Mouse (Mus musculus) hindbrain, embryonic 12.5 days (tissue): Measurements from ENCODE around the gene Katnb1. TPM values are rescaled to one million over a fixed set of nuclear protein-coding genes. Genes with fewer than 3 reads are reported as not detected.

ENCODE experiments used
- ATAC-seq: fragments of 200-750 bp; cut with Nextera tagmentation; 2 replicates; pipeline ENCODE4 v1.8.0; 2017; ENCODE audit warnings: moderate TSS enrichment; ENCODE audit not compliant: low FRiP score
- H3K27ac ChIP-seq: fragments of 300-500 bp; sonication (generic); 2 replicates; pipeline ENCODE4 v1.5.1; 2016; ENCODE audit warnings: mild to moderate bottlenecking
- H3K27me3 ChIP-seq: fragments of 300-500 bp; sonication (generic); 2 replicates; pipeline ENCODE4 v1.6.1; 2016; ENCODE audit warnings: mild to moderate bottlenecking
- H3K36me3 ChIP-seq: fragments of 300-500 bp; sonication (generic); 2 replicates; pipeline ENCODE4 v1.6.1; 2016; ENCODE audit warnings: mild to moderate bottlenecking
- H3K4me1 ChIP-seq: fragments of 300-500 bp; sonication (generic); 2 replicates; pipeline ENCODE4 v1.6.1; 2016
- H3K4me2 ChIP-seq: fragments of 300-500 bp; sonication (generic); replicated peaks from 2 replicates; pipeline ENCODE4 v1.6.1; 2016; ENCODE audit warnings: mild to moderate bottlenecking
- H3K4me3 ChIP-seq: fragments of 300-500 bp; sonication (generic); 2 replicates; pipeline ENCODE4 v1.5.1; 2016; ENCODE audit warnings: mild to moderate bottlenecking
- H3K9ac ChIP-seq: fragments of 300-500 bp; sonication (generic); 2 replicates; pipeline ENCODE4 v1.6.1; 2016; ENCODE audit warnings: mild to moderate bottlenecking, moderate library complexity
- H3K9me3 ChIP-seq: fragments of 300-500 bp; sonication (generic); replicated peaks from 2 replicates; pipeline ENCODE4 v1.6.1; 2016; ENCODE audit warnings: mild to moderate bottlenecking
- WGBS: fragments of 180-500 bp; shearing (Covaris S2); methylation state at CpG from one replicate; pipeline ENCODE4 v1.1.7; 2016; 5-methylcytosine and 5-hydroxymethylcytosine counted together
- polyA plus RNA-seq: library from polyadenylated mRNA; unstranded; fragments of >200 nt; fragmentation: Nextera tagmentation; extraction: Ambion mirVana; gene quantifications from 2 replicates; pipeline ENCODE4 v1.2.1, GENCODE M21; 2016

Katnb1 gene
- polyA plus RNA-seq, 1 experiment from 2014 or later = 36.2 TPM

GRCm38 (mm10) chr8:95142985-95143804 lies 62.2 kb downstream of the Katnb1 start:
- Histone ChIP-seq H3K4me3 (peak overlapping the region; percentile 59), H3K4me1 (peaks cover 30% of the 10 kb centered on the region), H3K9ac (peak overlapping the region; percentile 84; the same call in 1 of the 2 replicates), H3K4me2 (peak overlapping the region; percentile 97), H3K27ac (peak overlapping the region; percentile 72), H3K9me3 (no peaks in the 10 kb centered on the region), H3K27me3 (peaks cover 20% of the 10 kb centered on the region), H3K36me3 (no peaks in the 10 kb centered on the region)
- peak; percentile 33; the same call in 1 of the 2 replicates for ATAC-seq
- WGBS = 10% methylated on average over 17 of the region's 17 CpGs

- Histone ChIP-seq H3K9ac (no peak overlapping the region), H3K4me3 (no peak overlapping the region), H3K27ac (no peak overlapping the region), H3K4me1 (peaks cover 27% of the 10 kb centered on the region), H3K36me3 (no peaks in the 10 kb centered on the region), H3K27me3 (peaks cover 20% of the 10 kb centered on the region), H3K9me3 (no peaks in the 10 kb centered on the region), H3K4me2 (no peak overlapping the region)
- ATAC-seq = no peak
- 72% methylated on average over 6 of the region's 6 CpGs for WGBS
These were observed 63.0 kb downstream of the Katnb1 start for GRCm38 (mm10) chr8:95143805-95144630.

DNA sequence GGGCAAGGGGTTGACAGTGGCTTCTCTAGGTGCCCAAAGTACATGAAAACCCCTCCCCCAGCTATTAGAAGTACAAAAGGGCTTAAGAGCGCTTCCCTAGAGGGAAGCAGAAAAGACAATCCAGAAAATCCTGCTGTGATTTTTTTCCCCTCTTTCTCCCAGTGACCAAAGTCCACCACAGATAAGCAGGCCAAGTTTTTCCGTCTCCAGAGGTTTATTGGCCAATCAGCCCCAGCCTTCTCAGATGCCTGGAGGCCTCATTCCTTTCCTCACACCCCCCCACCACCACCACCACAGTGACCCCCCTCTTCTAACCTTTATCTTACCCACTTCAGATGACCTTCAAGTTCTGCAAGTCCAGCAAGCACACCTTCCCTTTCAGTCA lies 63.6 kb downstream of the Katnb1 start:
- no peak overlapping the region for H3K27ac ChIP-seq
- no peak overlapping the region for H3K4me2 ChIP-seq
- H3K9ac ChIP-seq = no peak overlapping the region
- H3K36me3 ChIP-seq = no peaks in the 10 kb centered on the region
- H3K27me3 ChIP-seq = peaks cover 16% of the 10 kb centered on the region
- H3K4me1 ChIP-seq = peaks cover 27% of the 10 kb centered on the region
- WGBS = 67% methylated on average over 2 of the region's 2 CpGs
- no peaks in the 10 kb centered on the region for H3K9me3 ChIP-seq
- ATAC-seq = no peak
- H3K4me3 ChIP-seq = no peak overlapping the region

- H3K27ac ChIP-seq = no peak overlapping the region
- H3K9me3 ChIP-seq = no peaks in the 10 kb centered on the region
- no peak overlapping the region for H3K4me2 ChIP-seq
- H3K4me3 ChIP-seq = no peak overlapping the region
- 88% methylated on average over 2 of the region's 2 CpGs for WGBS
- no peaks in the 10 kb centered on the region for H3K36me3 ChIP-seq
- peaks cover 19% of the 10 kb centered on the region for H3K4me1 ChIP-seq
- no peak for ATAC-seq
- H3K9ac ChIP-seq = no peak overlapping the region
- H3K27me3 ChIP-seq = 0 out of 2 replicates have a peak, but pooled peaks cover 2% of the 10 kb centered on the region
These were observed 65.2 kb downstream of the Katnb1 start for GRCm38 (mm10) chr8:95146044-95146745.

GRCm38 (mm10) chr8:95146846-95147245 lies 65.9 kb downstream of the Katnb1 start:
- Histone ChIP-seq H3K4me1 (peaks cover 13% of the 10 kb centered on the region), H3K27me3 (0 out of 2 replicates have a peak, but pooled peaks cover 2% of the 10 kb centered on the region), H3K9ac (no peak overlapping the region), H3K4me3 (no peak overlapping the region), H3K4me2 (no peak overlapping the region), H3K27ac (no peak overlapping the region), H3K9me3 (no peaks in the 10 kb centered on the region), H3K36me3 (no peaks in the 10 kb centered on the region)
- ATAC-seq = no peak
- WGBS = 87% methylated on average over 5 of the region's 5 CpGs

DNA sequence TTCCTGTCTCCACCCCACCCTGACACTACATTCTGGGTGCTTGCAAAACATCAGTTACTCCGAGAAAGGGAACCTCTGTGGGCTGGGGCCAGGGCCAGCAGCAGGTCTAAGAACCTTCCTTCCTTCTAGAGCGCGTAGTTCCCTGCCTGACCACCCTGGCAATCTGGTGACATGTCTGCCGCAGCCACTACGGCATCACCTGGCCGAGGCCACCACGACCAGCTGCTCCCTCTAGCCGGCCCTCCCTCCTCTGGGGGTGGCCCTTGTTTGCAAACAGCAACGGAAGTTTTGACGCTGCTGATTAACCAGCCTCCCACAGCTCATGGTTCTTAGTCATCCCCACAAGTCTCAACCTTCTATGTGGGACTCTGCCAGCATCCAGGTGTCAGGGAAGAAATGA lies 68.4 kb downstream of the Katnb1 start:
- no peak overlapping the region for H3K27ac ChIP-seq
- H3K27me3 ChIP-seq = 0 out of 2 replicates have a peak, but pooled peaks cover 2% of the 10 kb centered on the region
- H3K36me3 ChIP-seq = no peaks in the 10 kb centered on the region
- WGBS = 53% methylated on average over 10 of the region's 10 CpGs
- no peak for ATAC-seq
- no peaks in the 10 kb centered on the region for H3K9me3 ChIP-seq
- H3K4me2 ChIP-seq = no peak overlapping the region
- H3K4me1 ChIP-seq = no peaks in the 10 kb centered on the region; the same call in 1 of the 2 replicates
- H3K4me3 ChIP-seq = no peak overlapping the region
- H3K9ac ChIP-seq = no peak overlapping the region

DNA sequence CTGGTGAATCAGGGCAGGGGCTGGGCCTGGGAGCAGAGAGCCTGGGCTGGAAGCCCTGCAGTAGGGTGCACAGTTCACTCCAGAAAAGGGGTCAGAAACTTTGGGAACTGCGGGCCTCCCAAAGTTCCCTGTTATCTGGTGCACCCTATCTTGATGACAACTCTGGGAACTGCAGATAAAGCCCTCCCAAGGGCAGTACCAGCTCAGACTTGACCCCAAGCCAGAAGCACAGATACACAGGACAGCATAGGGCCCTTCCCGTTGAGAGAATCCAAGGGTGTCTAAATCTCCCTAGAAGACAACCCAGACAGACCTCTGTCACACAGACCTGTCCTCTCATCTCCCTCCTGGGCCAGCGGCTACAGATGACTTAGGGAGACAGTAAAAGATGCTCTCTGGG lies 69.6 kb downstream of the Katnb1 start:
- Histone ChIP-seq H3K4me3 (no peak overlapping the region), H3K9me3 (no peaks in the 10 kb centered on the region), H3K9ac (no peak overlapping the region), H3K4me2 (no peak overlapping the region), H3K4me1 (peaks cover 4% of the 10 kb centered on the region; the same call in 1 of the 2 replicates), H3K27ac (no peak overlapping the region), H3K36me3 (no peaks in the 10 kb centered on the region), H3K27me3 (0 out of 2 replicates have a peak, but pooled peaks cover 2% of the 10 kb centered on the region)
- no peak for ATAC-seq
- WGBS = 89% methylated on average over 3 of the region's 3 CpGs

Other genes starting within 250 kb of the Katnb1 start
- 52.6 and 55.3 TPM in 2 replicates for gene Coq9, start 242.9 kb upstream of the Katnb1 start, polyA plus RNA-seq
- gene Ciapin1, start 242.8 kb upstream of the Katnb1 start, polyA plus RNA-seq = 169 and 178 TPM in 2 replicates
- gene Polr2c, start 223.7 kb upstream of the Katnb1 start, polyA plus RNA-seq = 120 and 129 TPM in 2 replicates
- 28.4 and 29.9 TPM in 2 replicates for gene Dok4, start 204.9 kb upstream of the Katnb1 start, polyA plus RNA-seq
- 30.8 and 30.9 TPM in 2 replicates for gene Ccdc102a, start 163.1 kb upstream of the Katnb1 start, polyA plus RNA-seq
- gene Adgrg5, start 157.5 kb upstream of the Katnb1 start, polyA plus RNA-seq = 0.12 TPM in 1 of 2 replicates, not detected in the other
- 187 and 194 TPM in 2 replicates for gene Adgrg1, start 106.4 kb upstream of the Katnb1 start, polyA plus RNA-seq
- 1.9 TPM in 2 replicates for gene Adgrg3, start 63.5 kb upstream of the Katnb1 start, polyA plus RNA-seq
- gene Drc7, start 26.1 kb upstream of the Katnb1 start, polyA plus RNA-seq = 1.3 and 2.3 TPM in 2 replicates
- 17.4 and 21.2 TPM in 2 replicates for gene Kifc3, start 121.6 kb downstream of the Katnb1 start, polyA plus RNA-seq
- 0.56 and 1.1 TPM in 2 replicates for gene Cngb1, start 225.4 kb downstream of the Katnb1 start, polyA plus RNA-seq
- not detected in 2 replicates for gene Tepp, start 229.4 kb downstream of the Katnb1 start, polyA plus RNA-seq